Mouse (Mus musculus) heart, embryonic 13.5 days (tissue): ENCODE measurements around the gene Tnfrsf8. TPM values are rescaled to one million over a fixed set of nuclear protein-coding genes. Genes with fewer than 3 reads are reported as not detected.

ENCODE experiments used
- ATAC-seq: fragments of 200-750 bp; cut with Nextera tagmentation; 2 replicates; pipeline ENCODE4 v1.8.0; 2017; ENCODE audit warnings: moderate TSS enrichment; ENCODE audit not compliant: insufficient number of reproducible peaks, low FRiP score, low TSS enrichment; ENCODE audit errors: extremely low read depth
- H3K27ac ChIP-seq: fragments of 300-500 bp; sonication (generic); replicated peaks from 2 replicates; pipeline ENCODE4 v1.5.1; 2015; ENCODE audit warnings: moderate library complexity, mild to moderate bottlenecking, inconsistent platforms
- H3K27me3 ChIP-seq: fragments of 300-500 bp; sonication (generic); replicated peaks from 2 replicates; pipeline ENCODE4 v1.6.1; 2015; ENCODE audit warnings: mild to moderate bottlenecking, inconsistent platforms
- H3K36me3 ChIP-seq: fragments of 300-500 bp; sonication (generic); 2 replicates; pipeline ENCODE4 v1.6.1; 2015; ENCODE audit warnings: mild to moderate bottlenecking, inconsistent platforms
- H3K4me1 ChIP-seq: fragments of 300-500 bp; sonication (generic); 2 replicates; pipeline ENCODE4 v1.6.1; 2015; ENCODE audit warnings: inconsistent platforms
- H3K4me2 ChIP-seq: fragments of 300-500 bp; sonication (generic); 2 replicates; pipeline ENCODE4 v1.6.1; 2015; ENCODE audit warnings: inconsistent platforms, mild to moderate bottlenecking, moderate library complexity
- H3K4me3 ChIP-seq: fragments of 300-500 bp; sonication (generic); 2 replicates; pipeline ENCODE4 v1.5.1; 2015; ENCODE audit warnings: moderate library complexity, mild to moderate bottlenecking, inconsistent platforms
- H3K9ac ChIP-seq: fragments of 300-500 bp; sonication (generic); 2 replicates; pipeline ENCODE4 v1.6.1; 2015; ENCODE audit warnings: inconsistent platforms, mild to moderate bottlenecking, moderate library complexity
- H3K9me3 ChIP-seq: fragments of 300-500 bp; sonication (generic); 2 replicates; pipeline ENCODE4 v1.6.1; 2016; ENCODE audit warnings: inconsistent platforms
- WGBS: fragments of 180-500 bp; shearing (Covaris S2); methylation state at CpG from one replicate; pipeline ENCODE4 v1.1.7; 2015; ENCODE audit warnings: mixed read lengths; 5-methylcytosine and 5-hydroxymethylcytosine counted together
- polyA plus RNA-seq: library from polyadenylated mRNA; unstranded; fragments of >200 nt; fragmentation: Nextera tagmentation; extraction: Ambion mirVana; gene quantifications from 2 replicates; pipeline ENCODE4 v1.2.1, GENCODE M21; 2015

Gene Tnfrsf8
- polyA plus RNA-seq, 1 experiment from 2014 or later: 0.07 TPM

DNA sequence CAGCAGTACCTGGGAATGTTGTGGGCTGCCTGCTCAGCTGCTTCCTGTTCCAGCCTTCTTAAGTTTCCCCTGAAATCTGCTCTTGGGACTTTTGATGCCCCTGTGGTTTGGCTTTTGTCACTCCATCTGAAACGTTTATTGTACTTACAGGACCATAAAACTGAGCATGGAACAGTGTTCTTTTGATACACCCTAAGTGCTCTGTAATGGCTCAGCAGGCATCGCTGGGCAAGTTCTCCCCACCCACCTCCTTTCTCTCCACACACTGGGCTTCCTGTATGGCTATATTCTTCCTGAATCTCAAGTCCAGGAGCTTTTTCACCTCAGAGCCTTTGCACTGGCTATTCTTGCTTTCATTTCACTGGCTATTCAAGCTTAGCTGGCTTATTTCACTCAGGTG is 50.2 kb downstream of the Tnfrsf8 start:
- 31% methylated on average over 2 of the region's 2 CpGs for WGBS
- Histone ChIP-seq H3K4me1 (no peaks in the 10 kb centered on the region), H3K4me2 (no peak overlapping the region), H3K27me3 (no peaks in the 10 kb centered on the region), H3K9ac (no peak overlapping the region), H3K36me3 (no peaks in the 10 kb centered on the region), H3K9me3 (no peaks in the 10 kb centered on the region), H3K27ac (no peak overlapping the region), H3K4me3 (no peak overlapping the region)
- no peak for ATAC-seq

DNA sequence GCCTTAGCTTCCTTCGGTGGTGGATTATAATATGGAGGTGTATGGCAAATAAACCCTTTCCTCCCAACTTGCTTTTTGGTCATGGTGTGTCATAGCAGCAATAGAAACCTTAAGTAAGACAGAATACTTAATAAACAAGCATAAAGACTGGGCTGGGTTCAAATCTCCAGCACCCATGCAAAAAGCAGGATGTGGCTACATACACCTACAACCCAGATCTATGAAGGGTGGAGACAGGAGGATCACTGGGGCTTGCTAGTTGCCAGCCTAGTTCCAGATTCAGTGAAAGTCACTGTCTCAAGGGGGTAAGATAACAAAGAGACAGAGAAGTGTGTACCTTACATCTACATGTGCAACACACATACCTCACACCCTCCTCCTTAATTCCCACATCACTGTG is 51.4 kb downstream of the Tnfrsf8 start:
- H3K27ac ChIP-seq: no peak overlapping the region
- no peak for ATAC-seq
- no peaks in the 10 kb centered on the region for H3K36me3 ChIP-seq
- no peaks in the 10 kb centered on the region for H3K27me3 ChIP-seq
- no peak overlapping the region for H3K4me3 ChIP-seq
- no peak overlapping the region for H3K9ac ChIP-seq
- no peak overlapping the region for H3K4me2 ChIP-seq
- 89% methylated on average over 1 of the region's 1 CpGs for WGBS
- H3K4me1 ChIP-seq: no peaks in the 10 kb centered on the region
- H3K9me3 ChIP-seq: no peaks in the 10 kb centered on the region

DNA sequence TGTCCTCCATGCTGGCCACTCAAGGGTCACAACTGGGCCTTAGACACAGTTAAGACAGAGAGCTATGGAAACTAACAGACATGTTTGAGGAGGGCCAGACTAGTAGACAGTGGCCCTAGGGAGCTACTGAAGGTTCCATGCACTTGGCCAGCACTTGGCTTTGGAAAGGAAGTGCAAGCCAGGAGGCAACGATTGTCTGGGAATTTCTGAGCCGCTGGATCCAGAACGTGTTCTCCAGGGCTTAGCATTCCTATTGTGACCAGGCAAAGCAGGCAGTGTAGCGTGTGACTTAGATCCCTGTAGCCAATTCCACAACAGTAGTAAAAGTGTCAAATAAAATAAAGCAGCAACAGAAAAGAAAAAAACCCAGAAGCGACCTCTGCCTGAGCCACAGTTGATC is 54.2 kb downstream of the Tnfrsf8 start:
- no peaks in the 10 kb centered on the region for H3K4me1 ChIP-seq
- H3K36me3 ChIP-seq: no peaks in the 10 kb centered on the region
- no peak for ATAC-seq
- H3K27ac ChIP-seq: no peak overlapping the region
- H3K9ac ChIP-seq: no peak overlapping the region
- H3K9me3 ChIP-seq: no peaks in the 10 kb centered on the region
- 81% methylated on average over 5 of the region's 5 CpGs for WGBS
- no peaks in the 10 kb centered on the region for H3K27me3 ChIP-seq
- no peak overlapping the region for H3K4me3 ChIP-seq
- H3K4me2 ChIP-seq: no peak overlapping the region

DNA sequence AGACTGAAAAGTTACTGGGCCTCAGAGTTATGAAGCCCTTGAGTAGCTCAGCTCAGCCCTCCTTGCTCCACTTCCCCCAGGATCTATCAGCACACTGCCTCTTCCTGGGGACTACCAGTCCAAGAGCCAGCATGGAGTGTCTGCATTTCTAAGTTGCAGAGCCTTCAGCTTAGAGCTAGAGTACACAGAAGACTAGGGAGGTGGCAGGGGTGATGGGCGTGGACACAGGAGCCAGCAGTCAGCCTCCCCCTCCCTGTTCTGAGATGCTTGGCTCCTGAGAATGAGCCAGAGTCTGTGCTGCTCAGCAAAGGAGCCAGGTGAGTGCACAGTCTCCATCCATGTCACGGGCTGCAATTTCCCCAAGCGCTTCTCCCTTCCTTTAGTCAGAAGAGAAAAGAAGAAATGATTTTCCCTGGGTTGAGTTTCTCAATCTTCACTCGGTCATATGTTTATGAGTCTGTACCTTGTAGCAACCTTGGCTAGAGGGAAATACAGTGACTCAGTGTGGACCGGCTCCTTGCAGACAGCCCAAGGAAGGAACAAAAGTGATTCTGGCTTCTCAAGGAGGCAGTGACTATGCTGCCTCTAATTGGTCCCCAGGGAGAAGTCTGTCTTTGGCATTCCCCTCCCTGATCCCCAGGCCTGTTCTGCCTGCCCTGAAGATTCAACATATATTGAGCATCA is 57.1 kb downstream of the Tnfrsf8 start:
- Histone ChIP-seq H3K4me3 (no peak overlapping the region), H3K36me3 (no peaks in the 10 kb centered on the region), H3K9me3 (no peaks in the 10 kb centered on the region), H3K9ac (no peak overlapping the region), H3K4me1 (no peaks in the 10 kb centered on the region), H3K4me2 (no peak overlapping the region), H3K27me3 (no peaks in the 10 kb centered on the region), H3K27ac (no peak overlapping the region)
- no peak; the same call in 1 of the 2 replicates for ATAC-seq
- 55% methylated on average over 5 of the region's 5 CpGs for WGBS

DNA sequence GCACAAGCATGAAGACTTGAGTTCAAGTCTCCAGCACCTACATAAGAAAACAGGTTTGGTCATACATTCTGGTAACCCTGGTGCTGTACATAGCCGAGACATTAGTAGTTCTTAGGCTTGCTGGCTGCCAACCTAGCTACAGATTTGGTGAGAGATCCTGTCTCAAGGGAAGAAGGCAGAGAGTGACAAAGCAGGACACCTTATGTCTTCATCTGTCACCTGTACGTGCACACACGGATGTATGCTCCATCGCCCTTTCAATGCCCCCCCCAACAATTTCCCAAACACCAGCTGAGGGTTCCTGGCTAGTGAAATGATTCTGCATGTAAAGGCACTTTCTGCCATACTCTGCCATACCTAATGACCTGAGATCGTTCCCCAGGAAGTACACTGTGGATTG is 58.8 kb downstream of the Tnfrsf8 start:
- H3K36me3 ChIP-seq: no peaks in the 10 kb centered on the region
- no peak overlapping the region for H3K9ac ChIP-seq
- no peak overlapping the region for H3K27ac ChIP-seq
- ATAC-seq: no peak
- H3K4me3 ChIP-seq: no peak overlapping the region
- H3K9me3 ChIP-seq: no peaks in the 10 kb centered on the region
- H3K4me2 ChIP-seq: no peak overlapping the region
- H3K27me3 ChIP-seq: no peaks in the 10 kb centered on the region
- 71% methylated on average over 5 of the region's 5 CpGs for WGBS
- H3K4me1 ChIP-seq: no peaks in the 10 kb centered on the region

DNA sequence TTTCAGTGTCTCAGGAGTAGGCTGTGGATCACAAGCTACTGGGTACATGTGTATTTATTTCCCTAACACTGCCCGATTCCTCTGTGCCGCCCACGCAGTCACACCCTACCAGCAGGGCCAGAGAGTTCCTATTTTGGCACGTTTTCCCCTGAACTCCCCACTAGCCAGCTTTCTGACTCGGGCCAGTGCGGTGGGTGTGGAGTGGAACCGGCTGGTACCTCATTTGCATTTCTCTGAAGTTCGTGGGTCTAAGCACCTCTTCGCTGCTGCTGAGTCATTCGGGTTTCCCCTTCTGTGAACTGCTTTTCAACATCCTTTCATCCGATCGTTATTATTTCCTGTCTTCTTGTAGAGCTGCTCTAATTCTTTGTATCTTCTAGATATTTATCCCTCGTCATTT is 60.5 kb downstream of the Tnfrsf8 start:
- ATAC-seq: no peak

DNA sequence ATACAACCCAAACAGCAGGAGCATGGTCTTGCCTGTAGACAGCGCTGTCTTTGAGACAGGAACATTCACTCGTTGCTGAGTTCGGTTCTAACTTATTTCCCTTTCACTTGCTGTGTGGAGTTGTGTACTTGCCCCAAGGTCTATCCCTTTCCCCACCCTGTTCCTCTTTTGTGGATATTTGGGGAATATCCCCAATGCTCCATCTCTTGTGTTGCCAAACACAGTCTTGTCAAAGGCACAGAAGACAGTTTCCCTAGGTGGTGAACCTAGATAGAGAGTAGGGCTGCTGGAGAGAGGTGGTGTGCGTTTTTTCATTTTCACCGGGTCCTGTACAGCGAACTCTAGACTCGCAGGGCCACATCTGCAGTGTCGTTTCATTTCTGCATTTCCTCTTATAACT is 62.4 kb downstream of the Tnfrsf8 start:
- Histone ChIP-seq H3K9ac (no peak overlapping the region), H3K27me3 (peaks cover 15% of the 10 kb centered on the region), H3K36me3 (no peaks in the 10 kb centered on the region), H3K27ac (no peak overlapping the region), H3K4me2 (no peak overlapping the region), H3K4me1 (no peaks in the 10 kb centered on the region), H3K9me3 (no peaks in the 10 kb centered on the region), H3K4me3 (no peak overlapping the region)
- ATAC-seq: no peak
- WGBS: 78% methylated on average over 8 of the region's 8 CpGs

More for the DNA sequence above, 60.5 kb downstream of the Tnfrsf8 start:
- Histone ChIP-seq H3K4me3 (no peak overlapping the region), H3K27me3 (0 out of 2 replicates have a peak, but pooled peaks cover under 1% of the 10 kb centered on the region), H3K4me1 (no peaks in the 10 kb centered on the region), H3K9me3 (no peaks in the 10 kb centered on the region), H3K9ac (no peak overlapping the region), H3K27ac (no peak overlapping the region), H3K4me2 (0 out of 2 replicates have a peak overlapping the region, but pooled peaks have one; percentile 4), H3K36me3 (no peaks in the 10 kb centered on the region)
- WGBS: 43% methylated on average over 13 of the region's 13 CpGs

DNA sequence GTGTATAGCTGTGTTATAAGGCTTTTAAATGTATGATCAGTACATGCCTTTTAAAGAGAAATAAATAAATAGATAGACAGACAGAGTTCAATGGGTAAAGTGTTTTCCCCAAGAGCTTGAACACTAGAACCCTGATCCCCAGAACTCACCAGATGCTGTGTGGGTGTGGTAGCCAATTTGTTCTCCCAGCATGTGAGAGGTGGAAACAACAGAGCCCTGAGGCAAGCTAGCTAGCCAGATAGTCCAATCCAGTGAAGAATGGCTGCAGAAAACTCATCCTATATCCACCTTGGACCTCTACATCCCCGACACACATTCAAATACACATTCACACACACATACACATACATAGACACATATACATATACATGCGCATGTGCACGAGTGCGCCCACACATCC is 63.4 kb downstream of the Tnfrsf8 start:
- WGBS: 86% methylated on average over 4 of the region's 4 CpGs

DNA sequence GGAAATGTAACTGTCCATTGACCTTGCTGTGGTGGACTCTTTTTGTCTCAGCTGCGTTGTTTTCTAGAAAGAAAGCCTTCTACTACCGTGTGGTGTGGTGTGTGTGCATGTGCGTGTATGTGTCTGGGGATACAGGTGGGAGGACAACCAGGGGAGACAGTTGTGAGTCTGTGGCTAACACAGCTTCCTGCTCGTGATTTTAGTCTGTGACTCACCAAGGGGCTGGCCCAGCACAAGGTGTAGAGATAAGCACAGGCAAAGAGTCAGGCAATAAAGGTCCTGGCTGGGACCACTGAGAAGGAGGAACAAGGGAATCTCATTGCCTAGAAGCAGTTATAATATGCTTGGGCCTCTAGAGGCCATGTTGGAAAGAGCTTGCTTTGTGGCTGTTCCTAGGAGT is 65.0 kb downstream of the Tnfrsf8 start:
- Histone ChIP-seq H3K4me2 (no peak overlapping the region), H3K27me3 (peaks cover 41% of the 10 kb centered on the region), H3K9ac (no peak overlapping the region), H3K9me3 (no peaks in the 10 kb centered on the region), H3K4me3 (no peak overlapping the region), H3K27ac (no peak overlapping the region), H3K36me3 (no peaks in the 10 kb centered on the region), H3K4me1 (peaks cover 11% of the 10 kb centered on the region)
- 56% methylated on average over 4 of the region's 4 CpGs for WGBS
- ATAC-seq: no peak

More for the DNA sequence above, 63.4 kb downstream of the Tnfrsf8 start:
- H3K27ac ChIP-seq: no peak overlapping the region
- ATAC-seq: no peak
- H3K36me3 ChIP-seq: no peaks in the 10 kb centered on the region
- H3K9ac ChIP-seq: no peak overlapping the region
- peaks cover 25% of the 10 kb centered on the region for H3K27me3 ChIP-seq
- peaks cover 5% of the 10 kb centered on the region for H3K4me1 ChIP-seq
- H3K4me2 ChIP-seq: no peak overlapping the region
- H3K9me3 ChIP-seq: no peaks in the 10 kb centered on the region
- H3K4me3 ChIP-seq: no peak overlapping the region

DNA sequence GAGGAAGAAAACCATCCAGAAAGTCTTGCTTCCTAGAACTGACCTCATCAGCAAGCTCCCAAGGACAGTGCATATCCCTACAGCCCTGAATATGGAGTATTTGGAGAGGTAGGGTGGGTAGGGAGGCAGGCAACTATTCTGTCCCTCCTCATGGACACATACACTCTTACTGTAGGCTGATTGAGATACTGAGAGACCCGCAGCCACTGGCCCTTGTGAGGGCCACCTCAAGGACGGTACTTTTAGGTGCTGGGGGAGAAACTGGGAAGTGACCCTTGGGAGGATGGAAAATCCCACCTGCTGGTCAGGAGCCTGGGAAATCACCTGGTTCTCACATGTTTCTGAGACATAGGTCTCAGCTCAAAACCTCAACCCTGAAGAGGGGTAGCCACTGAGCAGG is 67.4 kb downstream of the Tnfrsf8 start:
- Histone ChIP-seq H3K36me3 (no peaks in the 10 kb centered on the region), H3K27me3 (peaks cover 51% of the 10 kb centered on the region), H3K4me1 (peaks cover 11% of the 10 kb centered on the region), H3K9me3 (no peaks in the 10 kb centered on the region), H3K9ac (no peak overlapping the region), H3K27ac (no peak overlapping the region), H3K4me3 (no peak overlapping the region), H3K4me2 (no peak overlapping the region)
- WGBS: 58% methylated on average over 2 of the region's 2 CpGs
- ATAC-seq: no peak

DNA sequence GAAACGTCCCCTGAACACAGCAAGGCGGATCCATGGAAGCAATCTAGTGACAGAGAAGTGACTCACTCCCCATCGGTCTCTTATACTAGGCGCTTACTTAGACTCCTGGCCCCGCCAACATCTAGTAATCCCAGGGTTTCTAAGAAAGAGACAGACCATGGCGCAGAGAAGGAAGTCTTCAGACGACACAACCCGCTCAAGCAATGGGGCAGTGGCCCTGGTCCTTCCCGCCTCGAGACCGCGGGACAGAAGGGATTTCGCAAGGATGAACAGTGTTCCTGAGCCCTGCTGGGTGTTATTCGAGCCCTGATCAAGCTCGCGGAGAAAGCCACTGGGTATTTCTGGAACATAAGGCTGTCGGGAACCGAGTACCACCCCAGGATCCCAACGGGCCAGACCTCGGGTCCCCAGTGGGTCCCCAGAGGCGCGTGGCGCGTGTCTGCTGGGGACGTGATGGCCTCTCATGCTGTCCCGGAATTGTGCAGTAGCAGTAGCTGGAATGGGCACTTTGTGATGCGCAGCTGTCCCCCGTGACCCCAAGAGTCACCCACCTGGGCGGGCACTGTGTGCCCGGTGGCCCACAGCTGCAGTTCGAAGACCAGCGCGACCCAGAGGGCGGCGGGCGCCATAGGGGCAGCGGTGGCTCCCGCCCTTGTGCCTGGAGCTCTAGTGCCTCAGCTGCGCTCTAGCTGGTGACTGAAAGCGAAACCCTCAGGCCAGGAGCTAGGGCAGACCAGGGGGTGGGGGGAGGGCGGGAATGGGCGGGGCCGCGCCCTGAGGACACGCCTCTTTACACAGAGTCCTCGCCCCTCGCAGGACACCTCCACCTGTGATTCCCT is 68.6 kb downstream of the Tnfrsf8 start, which contains the start of gene Tnfrsf1b:
Gene Tnfrsf1b, minus strand, starts transcription at position 698 of the 839 bp plus-strand sequence.
- peak; percentile 62; the same call in 1 of the 2 replicates for ATAC-seq
- no peak within 1 kb of the TSS for H3K27ac ChIP-seq
- no peaks in the 10 kb centered on the region for H3K36me3 ChIP-seq
- 1% methylated on average over 47 of the region's 47 CpGs for WGBS
- no peaks in the 10 kb centered on the region for H3K9me3 ChIP-seq
- H3K4me2 ChIP-seq: peak within 1 kb of the TSS; percentile 94
- H3K27me3 ChIP-seq: peaks cover 51% of the 10 kb centered on the region
- H3K4me3 ChIP-seq: peak within 1 kb of the TSS; percentile 62
- H3K4me1 ChIP-seq: peaks cover 11% of the 10 kb centered on the region
- peak within 1 kb of the TSS; percentile 77 for H3K9ac ChIP-seq
